Mouse (Mus musculus) forebrain, embryonic 11.5 days (tissue): ENCODE results near the gene Dysf. TPM values are rescaled to one million over a fixed set of nuclear protein-coding genes. Genes with fewer than 3 reads are reported as not detected.

Experiments used
- ATAC-seq: fragments of 200-750 bp; cut with Nextera tagmentation; replicated peaks from 2 replicates; pipeline ENCODE4 v1.8.0; 2017; ENCODE audit warnings: moderate TSS enrichment; ENCODE audit not compliant: low FRiP score
- DNase-seq: peaks from one replicate; pipeline ENCODE4 v3.0.0-alpha.2; 2017; ENCODE audit warnings: low spot score
- H3K27ac ChIP-seq: fragments of 300-500 bp; sonication (generic); 2 replicates; pipeline ENCODE4 v1.5.1; 2014; ENCODE audit warnings: low read depth, low read length
- H3K27me3 ChIP-seq: fragments of 300-500 bp; sonication (generic); 2 replicates; pipeline ENCODE4 v1.6.1; 2014; ENCODE audit warnings: mild to moderate bottlenecking, low read length, mixed read lengths; ENCODE audit not compliant: control insufficient read depth, insufficient read depth
- H3K36me3 ChIP-seq: fragments of 300-500 bp; sonication (generic); 2 replicates; pipeline ENCODE4 v1.6.1; 2014; ENCODE audit warnings: mild to moderate bottlenecking, low read length, moderate library complexity, mixed read lengths; ENCODE audit not compliant: control insufficient read depth, insufficient read depth
- H3K4me1 ChIP-seq: fragments of 300-500 bp; sonication (generic); replicated peaks from 2 replicates; pipeline ENCODE4 v1.6.1; 2014; ENCODE audit warnings: low read length, mixed read lengths; ENCODE audit not compliant: control insufficient read depth, insufficient read depth
- H3K4me2 ChIP-seq: fragments of 300-500 bp; sonication (generic); 2 replicates; pipeline ENCODE4 v1.6.1; 2014; ENCODE audit warnings: low read depth, mild to moderate bottlenecking, low read length, moderate library complexity, mixed read lengths; ENCODE audit not compliant: severe bottlenecking
- H3K4me3 ChIP-seq: fragments of 300-500 bp; sonication (generic); 2 replicates; pipeline ENCODE4 v1.5.1; 2014; ENCODE audit warnings: low read depth, low read length
- H3K9ac ChIP-seq: fragments of 300-500 bp; sonication (generic); 2 replicates; pipeline ENCODE4 v1.6.1; 2014; ENCODE audit warnings: low read length
- H3K9me3 ChIP-seq: fragments of 300-500 bp; sonication (generic); 2 replicates; pipeline ENCODE4 v1.6.1; 2016; ENCODE audit warnings: low read length, mixed read lengths; ENCODE audit not compliant: control insufficient read depth
- WGBS: fragments of 180-500 bp; shearing (Covaris S2); extraction: QIAGEN DNeasy Blood & Tissue Kit; methylation state at CpG from one replicate; pipeline ENCODE4 v1.1.7; 2014; 5-methylcytosine and 5-hydroxymethylcytosine counted together
- polyA plus RNA-seq: library from polyadenylated mRNA; unstranded; fragments of >200 nt; fragmentation: Nextera tagmentation; extraction: Ambion mirVana; gene quantifications from 2 replicates; pipeline ENCODE4 v1.2.1, GENCODE M21; 2014

The Dysf gene
- polyA plus RNA-seq, 1 experiment from 2014 or later = 3.4 TPM

- H3K9me3 ChIP-seq = no peaks in the 10 kb centered on the region
- no peak overlapping the region for H3K4me2 ChIP-seq
- no peaks in the 10 kb centered on the region for H3K27me3 ChIP-seq
- WGBS = 16% methylated on average over 5 of the region's 5 CpGs
- H3K4me3 ChIP-seq = no peak overlapping the region
- H3K36me3 ChIP-seq = no peaks in the 10 kb centered on the region
- no peak overlapping the region for H3K27ac ChIP-seq
- H3K9ac ChIP-seq = no peak overlapping the region
- peaks cover 5% of the 10 kb centered on the region; the same call in 1 of the 2 replicates for H3K4me1 ChIP-seq
- DNase-seq (no peak), ATAC-seq (no peak)
Measured at GRCm38 (mm10) chr6:84228786-84229185, 220.4 kb downstream of the Dysf start.

DNA sequence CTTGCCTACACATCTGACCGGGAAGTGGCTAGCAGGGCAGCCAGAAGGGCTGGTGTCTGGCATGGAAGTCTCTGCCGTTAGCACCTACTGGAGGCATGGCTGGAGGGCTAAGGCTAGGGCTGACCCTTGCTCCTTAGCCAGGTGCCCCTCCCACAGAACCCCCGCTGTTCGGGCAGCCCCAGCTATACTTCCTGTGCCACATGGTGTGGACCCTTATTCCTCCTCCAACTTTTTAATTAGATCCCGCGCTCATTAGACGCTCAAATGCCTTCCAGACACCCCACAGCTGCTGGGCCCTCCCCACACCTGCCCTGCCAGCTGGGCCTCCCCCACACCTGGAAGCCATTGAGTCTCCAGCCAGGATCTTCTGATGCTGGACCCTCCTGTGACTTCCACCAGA is 221.3 kb downstream of the Dysf start:
- 62% methylated on average over 7 of the region's 7 CpGs for WGBS
- Histone ChIP-seq H3K4me1 (peaks cover 5% of the 10 kb centered on the region; the same call in 1 of the 2 replicates), H3K27me3 (no peaks in the 10 kb centered on the region), H3K4me2 (no peak overlapping the region), H3K36me3 (no peaks in the 10 kb centered on the region), H3K9me3 (no peaks in the 10 kb centered on the region), H3K4me3 (no peak overlapping the region), H3K9ac (no peak overlapping the region), H3K27ac (no peak overlapping the region)
- ATAC-seq = no peak
- DNase-seq = no peak

DNA sequence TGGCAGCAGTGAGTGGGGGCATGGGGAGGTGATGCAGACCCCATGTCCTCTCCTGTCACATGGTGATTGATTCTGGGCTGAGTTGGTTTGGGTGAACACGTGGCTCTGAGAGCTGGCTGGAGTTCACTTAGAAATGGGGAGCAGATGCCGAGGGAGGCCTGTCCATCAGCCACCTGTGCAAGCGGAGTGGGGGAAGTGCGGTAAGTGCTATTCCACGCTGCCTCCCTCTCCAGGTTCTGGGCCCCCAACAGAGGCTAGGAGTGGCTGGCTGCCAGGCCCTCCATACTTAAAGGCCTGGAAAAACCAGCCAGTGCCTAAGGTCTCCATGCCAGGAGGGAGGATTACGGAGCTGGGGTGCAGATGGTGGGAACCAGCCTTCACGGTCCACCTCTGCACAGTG is 222.7 kb downstream of the Dysf start:
- Histone ChIP-seq H3K36me3 (no peaks in the 10 kb centered on the region), H3K27ac (no peak overlapping the region), H3K9ac (no peak overlapping the region), H3K9me3 (no peaks in the 10 kb centered on the region), H3K27me3 (no peaks in the 10 kb centered on the region), H3K4me1 (peaks cover 5% of the 10 kb centered on the region; the same call in 1 of the 2 replicates), H3K4me3 (no peak overlapping the region), H3K4me2 (no peak overlapping the region)
- DNase-seq (no peak), ATAC-seq (no peak)
- WGBS = 66% methylated on average over 7 of the region's 7 CpGs

GRCm38 (mm10) chr6:84232063-84232760 is 223.8 kb downstream of the Dysf start:
- Histone ChIP-seq H3K27ac (no peak overlapping the region), H3K36me3 (no peaks in the 10 kb centered on the region), H3K4me2 (no peak overlapping the region), H3K9ac (no peak overlapping the region), H3K4me3 (no peak overlapping the region), H3K27me3 (no peaks in the 10 kb centered on the region), H3K9me3 (no peaks in the 10 kb centered on the region), H3K4me1 (peaks cover 5% of the 10 kb centered on the region; the same call in 1 of the 2 replicates)
- DNase-seq (no peak), ATAC-seq (no peak)
- 73% methylated on average over 8 of the region's 8 CpGs for WGBS

- Histone ChIP-seq H3K9me3 (no peaks in the 10 kb centered on the region), H3K36me3 (no peaks in the 10 kb centered on the region), H3K27ac (no peak overlapping the region), H3K4me1 (peaks cover 3% of the 10 kb centered on the region; the same call in 1 of the 2 replicates), H3K9ac (no peak overlapping the region), H3K27me3 (no peaks in the 10 kb centered on the region), H3K4me2 (no peak overlapping the region), H3K4me3 (no peak overlapping the region)
- DNase-seq (no peak), ATAC-seq (no peak)
- WGBS = 77% methylated on average over 6 of the region's 6 CpGs
Measured at GRCm38 (mm10) chr6:84233783-84234182, 225.4 kb downstream of the Dysf start.

DNA sequence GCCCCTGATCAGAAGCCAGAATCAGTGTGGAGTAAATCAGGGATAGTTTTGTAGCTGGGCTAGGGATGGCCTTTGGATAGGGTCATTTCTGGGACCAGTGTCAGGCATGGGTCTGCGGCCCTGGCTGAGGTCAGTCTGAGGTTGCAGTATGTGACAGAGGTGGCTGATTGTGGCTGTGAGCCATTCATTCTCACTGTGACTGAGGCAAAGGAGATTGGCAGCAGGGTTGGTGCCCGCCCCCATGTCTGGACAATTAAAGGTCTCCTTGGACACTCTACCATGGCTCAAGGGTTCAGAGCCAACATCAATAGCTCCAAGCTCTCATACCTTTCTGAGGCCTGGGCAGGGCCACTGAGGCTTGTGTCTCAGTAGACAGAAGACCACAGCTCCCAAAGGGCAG is 227.0 kb downstream of the Dysf start:
- DNase-seq = no peak
- no peaks in the 10 kb centered on the region for H3K36me3 ChIP-seq
- no peak overlapping the region for H3K9ac ChIP-seq
- no peak overlapping the region for H3K27ac ChIP-seq
- H3K4me1 ChIP-seq = no peaks in the 10 kb centered on the region
- H3K4me2 ChIP-seq = no peak overlapping the region
- no peak for ATAC-seq
- H3K9me3 ChIP-seq = no peaks in the 10 kb centered on the region
- H3K27me3 ChIP-seq = no peaks in the 10 kb centered on the region
- H3K4me3 ChIP-seq = no peak overlapping the region
- WGBS = 78% methylated on average over 2 of the region's 2 CpGs

- no peak overlapping the region for H3K4me3 ChIP-seq
- H3K9me3 ChIP-seq = no peaks in the 10 kb centered on the region
- H3K36me3 ChIP-seq = no peaks in the 10 kb centered on the region
- 93% methylated on average over 3 of the region's 3 CpGs for WGBS
- H3K4me1 ChIP-seq = no peaks in the 10 kb centered on the region
- ATAC-seq = no peak
- no peaks in the 10 kb centered on the region for H3K27me3 ChIP-seq
- H3K4me2 ChIP-seq = no peak overlapping the region
- no peak for DNase-seq
- no peak overlapping the region for H3K27ac ChIP-seq
- H3K9ac ChIP-seq = no peak overlapping the region
Measured at GRCm38 (mm10) chr6:84243385-84243784, 235.0 kb downstream of the Dysf start.

DNA sequence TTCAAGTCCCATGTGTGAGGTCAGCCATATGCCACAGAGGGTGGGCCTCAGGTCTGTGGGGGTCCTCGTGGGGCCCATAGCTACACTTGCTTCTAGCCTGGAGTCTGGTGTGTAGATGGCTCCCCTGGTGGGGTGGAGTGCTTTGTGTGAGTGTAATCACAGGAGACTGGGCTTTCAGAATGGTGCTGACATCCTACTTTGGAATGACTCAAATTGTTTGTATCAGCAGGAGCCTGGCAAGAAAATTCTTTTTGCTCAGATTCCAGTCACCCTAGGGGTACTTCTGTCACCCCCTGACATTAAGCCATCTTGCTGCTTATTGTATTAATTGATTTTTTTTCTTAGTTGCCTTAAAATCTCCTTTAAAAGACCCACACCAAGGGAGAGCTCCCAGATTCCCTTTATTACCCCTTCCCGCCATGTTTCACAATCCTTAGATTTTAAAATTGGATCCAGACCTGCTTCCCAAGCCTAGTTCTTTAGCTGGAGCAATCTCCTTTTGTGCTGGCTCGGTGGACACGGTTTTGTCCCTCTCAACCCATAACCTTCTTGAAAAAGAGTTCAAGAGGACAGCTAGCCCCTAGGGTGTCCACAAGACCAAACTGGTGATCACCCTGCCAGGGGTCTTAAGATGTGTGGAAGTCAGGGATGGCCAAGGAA is 237.8 kb downstream of the Dysf start:
- H3K27me3 ChIP-seq = no peaks in the 10 kb centered on the region
- no peaks in the 10 kb centered on the region for H3K9me3 ChIP-seq
- H3K4me3 ChIP-seq = no peak overlapping the region
- no peak for DNase-seq
- no peaks in the 10 kb centered on the region for H3K36me3 ChIP-seq
- ATAC-seq = no peak
- 64% methylated on average over 4 of the region's 4 CpGs for WGBS
- no peak overlapping the region for H3K27ac ChIP-seq
- H3K9ac ChIP-seq = no peak overlapping the region
- no peak overlapping the region for H3K4me2 ChIP-seq
- no peaks in the 10 kb centered on the region for H3K4me1 ChIP-seq

GRCm38 (mm10) chr6:84246979-84247378 is 238.6 kb downstream of the Dysf start:
- Histone ChIP-seq H3K9me3 (no peaks in the 10 kb centered on the region), H3K27me3 (no peaks in the 10 kb centered on the region), H3K9ac (no peak overlapping the region), H3K36me3 (no peaks in the 10 kb centered on the region), H3K4me1 (no peaks in the 10 kb centered on the region), H3K4me2 (no peak overlapping the region), H3K4me3 (no peak overlapping the region), H3K27ac (no peak overlapping the region)
- DNase-seq = no peak
- no peak for ATAC-seq
- WGBS = 70% methylated on average over 5 of the region's 5 CpGs
